Mouse (Mus musculus): Measurements from ENCODE around the gene Kat2a.

- TF ChIP-seq CTCF (IDR thresholded peaks at IDR 0.05; ENCODE audit: insufficient read depth, low read depth, low read length) (no peak), POLR2A (IDR thresholded peaks at IDR 0.05; ENCODE audit: insufficient read depth, low read depth, low read length) (no peak)
Measured at GRCm38 (mm10) chr11:100745085-100745484, 32.8 kb upstream of the Kat2a start.

All from olfactory bulb, adult 2 months (tissue).